Mouse (Mus musculus): ENCODE measurements around the gene Tuba3a. TPM values are rescaled to one million over a fixed set of nuclear protein-coding genes. Genes with fewer than 3 reads are reported as not detected.

The Tuba3a gene
- polyA plus RNA-seq, 1 experiment from 2014 or later: not detected

Small RNA genes within 50 kb of the gene (microRNA-seq; reads per million reads assigned to microRNA genes)
- gene Mir8113: not detected

Other genes starting within 250 kb of the Tuba3a start
- 28.6 and 31.8 TPM in 2 replicates for gene Ing4, start 246.3 kb downstream of the Tuba3a start, polyA plus RNA-seq (2015; fragmentation: Nextera tagmentation; extraction: Ambion mirVana)
- gene Acrbp, start 236.4 kb downstream of the Tuba3a start, polyA plus RNA-seq (2015; fragmentation: Nextera tagmentation; extraction: Ambion mirVana): 1.6 and 2.2 TPM in 2 replicates
- 1.6 and 2.1 TPM in 2 replicates for gene Lpar5, start 218.1 kb downstream of the Tuba3a start, polyA plus RNA-seq (2015; fragmentation: Nextera tagmentation; extraction: Ambion mirVana)
- 29.2 and 30.0 TPM in 2 replicates for gene Chd4, start 190.1 kb downstream of the Tuba3a start, polyA plus RNA-seq (2015; fragmentation: Nextera tagmentation; extraction: Ambion mirVana)
- gene Nop2, start 154.1 kb downstream of the Tuba3a start, polyA plus RNA-seq (2015; fragmentation: Nextera tagmentation; extraction: Ambion mirVana): 60.6 and 65.5 TPM in 2 replicates
- gene Iffo1, start 140.8 kb downstream of the Tuba3a start, polyA plus RNA-seq (2015; fragmentation: Nextera tagmentation; extraction: Ambion mirVana): 3.7 and 3.9 TPM in 2 replicates
- 1,179 and 1,220 TPM in 2 replicates for gene Gapdh, start 119.6 kb downstream of the Tuba3a start, polyA plus RNA-seq (2015; fragmentation: Nextera tagmentation; extraction: Ambion mirVana)
- gene Ncapd2, start 94.3 kb downstream of the Tuba3a start, polyA plus RNA-seq (2015; fragmentation: Nextera tagmentation; extraction: Ambion mirVana): 94.5 and 101 TPM in 2 replicates
- 217 and 225 TPM in 2 replicates for gene Mrpl51, start 94.2 kb downstream of the Tuba3a start, polyA plus RNA-seq (2015; fragmentation: Nextera tagmentation; extraction: Ambion mirVana)
- 1.6 and 2.1 TPM in 2 replicates for gene Vamp1, start 70.5 kb downstream of the Tuba3a start, polyA plus RNA-seq (2015; fragmentation: Nextera tagmentation; extraction: Ambion mirVana)
- 5.2 TPM in 2 replicates for gene Tapbpl, start 54.2 kb downstream of the Tuba3a start, polyA plus RNA-seq (2015; fragmentation: Nextera tagmentation; extraction: Ambion mirVana)
- gene Cd27, start 49.0 kb downstream of the Tuba3a start, polyA plus RNA-seq (2015; fragmentation: Nextera tagmentation; extraction: Ambion mirVana): 1.6 and 2.1 TPM in 2 replicates
- gene Ltbr, start 27.8 kb upstream of the Tuba3a start, polyA plus RNA-seq (2015; fragmentation: Nextera tagmentation; extraction: Ambion mirVana): 18.3 and 18.4 TPM in 2 replicates
- 0.31 and 0.37 TPM in 2 replicates for gene Scnn1a, start 34.6 kb upstream of the Tuba3a start, polyA plus RNA-seq (2015; fragmentation: Nextera tagmentation; extraction: Ambion mirVana)
- gene Tnfrsf1a, start 63.3 kb upstream of the Tuba3a start, polyA plus RNA-seq (2015; fragmentation: Nextera tagmentation; extraction: Ambion mirVana): 19.6 and 23.4 TPM in 2 replicates
- 0.31 and 0.56 TPM in 2 replicates for gene Plekhg6, start 94.8 kb upstream of the Tuba3a start, polyA plus RNA-seq (2015; fragmentation: Nextera tagmentation; extraction: Ambion mirVana)
- 92.5 and 94.7 TPM in 2 replicates for gene Cd9, start 208.7 kb upstream of the Tuba3a start, polyA plus RNA-seq (2015; fragmentation: Nextera tagmentation; extraction: Ambion mirVana)